Mouse (Mus musculus) Patski (cell line): ENCODE data around the gene Slc35f2. TPM values are rescaled to one million over a fixed set of nuclear protein-coding genes. Genes with fewer than 3 reads are reported as not detected.

Source experiments
- ATAC-seq: fragments of 100-300 bp; one replicate; pipeline ENCODE4 v1.8.0; 2021
- CTCF ChIA-PET: fragments of 350-600 bp; sonication (Branson Sonifier 250); formaldehyde crosslinking; loops from one replicate; lab custom pipeline; 2022; ENCODE audit warnings: inconsistent platforms; lab: Charles Lee
- POLR2A ChIA-PET: fragments of 350-600 bp; sonication (Branson Sonifier 250); formaldehyde crosslinking; loops from one replicate; lab custom pipeline; 2022; ENCODE audit warnings: antibody characterized with exemption, inconsistent platforms; lab: Charles Lee
- DNase-seq: peaks from one replicate; pipeline ENCODE4 v3.0.0-alpha.2; 2011; ENCODE audit warnings: low read depth, low spot score
- H3K27me3 ChIP-seq: fragments of 371-371 bp; one replicate; pipeline ENCODE4 v1.5.1; 2021
- CTCF ChIP-seq: fragments of 100-300 bp; IDR thresholded peaks from one replicate; pipeline ENCODE4 v1.5.1; 2021
- in situ Hi-C: fragments of 300-500 bp; cut with MboI; formaldehyde crosslinking; loops from 3 replicates; pipeline ENCODE4 v1.11.1; 2018; ENCODE audit warnings: low pct_unique_long_range_greater_than_20kb, mixed read lengths
- polyA plus RNA-seq: library from polyadenylated mRNA; unstranded; gene quantifications from one replicate; pipeline ENCODE4 v1.2.3, GENCODE M21; 2021

Slc35f2 gene
- polyA plus RNA-seq, 1 experiment from 2014 or later, result 4.5 TPM

DNA sequence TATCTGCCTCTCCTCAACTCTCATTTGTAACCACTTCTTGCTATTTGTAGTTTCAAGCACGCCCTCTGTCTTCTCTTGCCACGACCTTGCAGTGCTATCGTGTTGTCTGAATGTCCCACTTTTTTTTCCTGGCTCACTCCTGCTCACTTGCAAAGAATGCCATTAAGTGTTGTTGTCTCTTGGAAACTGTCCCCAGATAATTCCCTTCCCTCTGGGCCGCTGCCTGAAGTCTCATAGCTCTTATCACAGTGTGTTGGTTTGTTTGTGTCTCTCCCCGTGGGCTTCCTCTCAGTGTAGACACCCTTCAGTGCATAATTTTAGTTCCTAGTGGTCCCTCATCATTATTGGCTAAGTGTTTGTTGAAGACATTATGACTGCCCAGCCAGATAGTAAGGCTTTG is 86.5 kb downstream of the Slc35f2 start:
- DNase-seq, result no peak
- TF ChIP-seq CTCF, result no peak
- ChIA-PET CTCF (no interaction called here), POLR2A (no interaction called here)
- no peaks in the 10 kb centered on the region for H3K27me3 ChIP-seq
- in situ Hi-C loops, result no loop called here
- no peak for ATAC-seq

Other genes starting within 250 kb of the Slc35f2 start
- 16.9 TPM for gene Atm, start 234.8 kb upstream of the Slc35f2 start, polyA plus RNA-seq
- gene Npat, start 234.5 kb upstream of the Slc35f2 start, polyA plus RNA-seq, result 17.4 TPM
- gene Acat1, start 161.2 kb upstream of the Slc35f2 start, polyA plus RNA-seq, result 86.2 TPM
- gene Cul5, start 101.5 kb upstream of the Slc35f2 start, polyA plus RNA-seq, result 33.8 TPM
- gene Rab39, start 65.3 kb upstream of the Slc35f2 start, polyA plus RNA-seq, result not detected
- gene Sln, start 78.6 kb downstream of the Slc35f2 start, polyA plus RNA-seq, result not detected
- gene Elmod1, start 203.8 kb downstream of the Slc35f2 start, polyA plus RNA-seq, result 11.4 TPM